Mouse (Mus musculus) midbrain, embryonic 10.5 days (tissue): ENCODE data around the gene Ess2. TPM values are rescaled to one million over a fixed set of nuclear protein-coding genes. Genes with fewer than 3 reads are reported as not detected.

Source experiments
- DNase-seq: peaks from one replicate; pipeline ENCODE4 v3.0.0-alpha.2; 2017; ENCODE audit warnings: low spot score
- H3K27ac ChIP-seq: fragments of 300-500 bp; sonication (generic); replicated peaks from 2 replicates; pipeline ENCODE4 v1.5.1; 2016; ENCODE audit warnings: mild to moderate bottlenecking
- H3K27me3 ChIP-seq: fragments of 300-500 bp; sonication (generic); 2 replicates; pipeline ENCODE4 v1.6.1; 2016; ENCODE audit warnings: low read depth, mild to moderate bottlenecking; ENCODE audit not compliant: poor library complexity, severe bottlenecking
- H3K36me3 ChIP-seq: fragments of 300-500 bp; sonication (generic); 2 replicates; pipeline ENCODE4 v1.6.1; 2016; ENCODE audit warnings: mild to moderate bottlenecking, moderate library complexity
- H3K4me1 ChIP-seq: fragments of 300-500 bp; sonication (generic); 2 replicates; pipeline ENCODE4 v1.6.1; 2016
- H3K4me3 ChIP-seq: fragments of 300-500 bp; sonication (generic); 2 replicates; pipeline ENCODE4 v1.5.1; 2016; ENCODE audit warnings: mild to moderate bottlenecking, moderate library complexity
- H3K9me3 ChIP-seq: fragments of 300-500 bp; sonication (generic); replicated peaks from 2 replicates; pipeline ENCODE4 v1.6.1; 2016; ENCODE audit warnings: mild to moderate bottlenecking
- WGBS: fragments of 180-500 bp; shearing (Covaris S2); methylation state at CpG from one replicate; pipeline ENCODE4 v1.1.7; 2016; 5-methylcytosine and 5-hydroxymethylcytosine counted together
- polyA plus RNA-seq: library from polyadenylated mRNA; unstranded; fragments of >200 nt; fragmentation: Nextera tagmentation; extraction: Ambion mirVana; gene quantifications from 2 replicates; pipeline ENCODE4 v1.2.1, GENCODE M21; 2016

The Ess2 gene
- polyA plus RNA-seq, 1 experiment from 2014 or later: 51.9 TPM

GRCm38 (mm10) chr16:17898462-17898861 lies 12.7 kb downstream of the Ess2 start, which contains the start of the genes Dgcr2 and Tssk2:
Gene Dgcr2 (minus strand): TSS chr16:17898562.
Gene Tssk2 (plus strand): TSS chr16:17898637.
- H3K36me3 ChIP-seq: peaks cover 56% of the 10 kb centered on the region
- H3K4me3 ChIP-seq: no peak within 1 kb of the TSS
- no peaks in the 10 kb centered on the region for H3K4me1 ChIP-seq
- DNase-seq: no peak
- no peak within 1 kb of the TSS for H3K27ac ChIP-seq
- 94% methylated on average over 14 of the region's 14 CpGs for WGBS
- no peaks in the 10 kb centered on the region for H3K9me3 ChIP-seq
- H3K27me3 ChIP-seq: no peaks in the 10 kb centered on the region

- no peak for DNase-seq
- H3K27me3 ChIP-seq: no peaks in the 10 kb centered on the region
- H3K4me1 ChIP-seq: peaks cover 9% of the 10 kb centered on the region
- no peaks in the 10 kb centered on the region for H3K9me3 ChIP-seq
- peaks cover 32% of the 10 kb centered on the region for H3K36me3 ChIP-seq
- no peak overlapping the region for H3K4me3 ChIP-seq
- no peak overlapping the region for H3K27ac ChIP-seq
Observed at GRCm38 (mm10) chr16:17896091-17896490, 15.1 kb downstream of the Ess2 start.

- H3K4me1 ChIP-seq: peaks cover 24% of the 10 kb centered on the region
- WGBS: 88% methylated on average over 2 of the region's 2 CpGs
Observed at GRCm38 (mm10) chr16:17893923-17894322, 17.2 kb downstream of the Ess2 start, which contains the start of gene Tssk1. Gene Tssk1 (plus strand): TSS chr16:17894223.

GRCm38 (mm10) chr16:17892606-17893005 lies 18.5 kb downstream of the Ess2 start:
- 82% methylated on average over 3 of the region's 3 CpGs for WGBS
- Histone ChIP-seq H3K9me3 (no peaks in the 10 kb centered on the region), H3K27ac (no peak overlapping the region), H3K4me1 (peaks cover 24% of the 10 kb centered on the region), H3K27me3 (no peaks in the 10 kb centered on the region), H3K4me3 (no peak overlapping the region), H3K36me3 (peaks cover 5% of the 10 kb centered on the region)
- no peak for DNase-seq

More at GRCm38 (mm10) chr16:17893923-17894322, 17.2 kb downstream of the Ess2 start, which contains the start of gene Tssk1:
- no peak for DNase-seq
- Histone ChIP-seq H3K9me3 (no peaks in the 10 kb centered on the region), H3K27ac (no peak within 1 kb of the TSS), H3K27me3 (no peaks in the 10 kb centered on the region), H3K4me3 (no peak within 1 kb of the TSS), H3K36me3 (peaks cover 15% of the 10 kb centered on the region)

GRCm38 (mm10) chr16:17891567-17891959 lies 19.6 kb downstream of the Ess2 start, which contains the start of gene Gm20518:
Gene Gm20518 (minus strand): TSS chr16:17891671.
- no peaks in the 10 kb centered on the region for H3K9me3 ChIP-seq
- H3K4me1 ChIP-seq: peaks cover 27% of the 10 kb centered on the region
- no peaks in the 10 kb centered on the region for H3K27me3 ChIP-seq
- peak within 1 kb of the TSS; percentile 98 for H3K27ac ChIP-seq
- peaks cover 5% of the 10 kb centered on the region for H3K36me3 ChIP-seq
- WGBS: under 1% methylated on average over 38 of the region's 38 CpGs
- H3K4me3 ChIP-seq: peak within 1 kb of the TSS; percentile 91
- peak; percentile 100 for DNase-seq

- Histone ChIP-seq H3K36me3 (peaks cover 7% of the 10 kb centered on the region), H3K4me1 (peaks cover 28% of the 10 kb centered on the region), H3K27me3 (no peaks in the 10 kb centered on the region), H3K27ac (peak overlapping the region; percentile 98), H3K4me3 (peak overlapping the region; percentile 91), H3K9me3 (no peaks in the 10 kb centered on the region)
- no peak for DNase-seq
- WGBS: under 1% methylated on average over 44 of the region's 44 CpGs
Observed at GRCm38 (mm10) chr16:17890917-17891566, 20.1 kb downstream of the Ess2 start.

- peaks cover 14% of the 10 kb centered on the region for H3K36me3 ChIP-seq
- WGBS: 61% methylated on average over 2 of the region's 2 CpGs
- H3K9me3 ChIP-seq: no peaks in the 10 kb centered on the region
- H3K4me1 ChIP-seq: peaks cover 30% of the 10 kb centered on the region
- H3K27ac ChIP-seq: peak overlapping the region; percentile 98
- no peaks in the 10 kb centered on the region for H3K27me3 ChIP-seq
- H3K4me3 ChIP-seq: peak overlapping the region; percentile 91
- DNase-seq: no peak
Observed at GRCm38 (mm10) chr16:17890342-17890727, 20.8 kb downstream of the Ess2 start.

GRCm38 (mm10) chr16:17889689-17890341 lies 21.3 kb downstream of the Ess2 start:
- peak overlapping the region; percentile 91 for H3K4me3 ChIP-seq
- 92% methylated on average over 6 of the region's 6 CpGs for WGBS
- H3K9me3 ChIP-seq: no peaks in the 10 kb centered on the region
- peaks cover 30% of the 10 kb centered on the region for H3K4me1 ChIP-seq
- no peak overlapping the region for H3K27ac ChIP-seq
- DNase-seq: no peak
- peaks cover 19% of the 10 kb centered on the region for H3K36me3 ChIP-seq
- no peaks in the 10 kb centered on the region for H3K27me3 ChIP-seq

GRCm38 (mm10) chr16:17884116-17884515 lies 27.0 kb downstream of the Ess2 start:
- no peak overlapping the region for H3K4me3 ChIP-seq
- WGBS: 88% methylated on average over 6 of the region's 6 CpGs
- H3K27me3 ChIP-seq: no peaks in the 10 kb centered on the region
- DNase-seq: no peak
- peaks cover 59% of the 10 kb centered on the region for H3K36me3 ChIP-seq
- no peaks in the 10 kb centered on the region for H3K9me3 ChIP-seq
- no peak overlapping the region for H3K27ac ChIP-seq
- peaks cover 6% of the 10 kb centered on the region; the same call in 1 of the 2 replicates for H3K4me1 ChIP-seq

- Histone ChIP-seq H3K9me3 (no peaks in the 10 kb centered on the region), H3K27me3 (no peaks in the 10 kb centered on the region), H3K36me3 (peaks cover 78% of the 10 kb centered on the region), H3K4me1 (peaks cover 6% of the 10 kb centered on the region; the same call in 1 of the 2 replicates), H3K27ac (no peak overlapping the region), H3K4me3 (no peak overlapping the region)
- no peak for DNase-seq
Observed at GRCm38 (mm10) chr16:17882196-17882595, 29.0 kb downstream of the Ess2 start.

GRCm38 (mm10) chr16:17879571-17879970 lies 31.6 kb downstream of the Ess2 start:
- Histone ChIP-seq H3K9me3 (no peaks in the 10 kb centered on the region), H3K4me1 (no peaks in the 10 kb centered on the region), H3K4me3 (no peak overlapping the region), H3K27me3 (no peaks in the 10 kb centered on the region), H3K36me3 (peaks cover 73% of the 10 kb centered on the region), H3K27ac (no peak overlapping the region)
- no peak for DNase-seq
- 95% methylated on average over 4 of the region's 4 CpGs for WGBS

GRCm38 (mm10) chr16:17876096-17876495 lies 35.1 kb downstream of the Ess2 start:
- H3K4me1 ChIP-seq: no peaks in the 10 kb centered on the region
- H3K27me3 ChIP-seq: no peaks in the 10 kb centered on the region
- DNase-seq: no peak
- no peak overlapping the region for H3K27ac ChIP-seq
- no peaks in the 10 kb centered on the region for H3K9me3 ChIP-seq
- H3K36me3 ChIP-seq: peaks cover 65% of the 10 kb centered on the region
- no peak overlapping the region for H3K4me3 ChIP-seq
- WGBS: 93% methylated on average over 1 of the region's 1 CpGs

GRCm38 (mm10) chr16:17875174-17875573 lies 36.0 kb downstream of the Ess2 start:
- 88% methylated on average over 4 of the region's 4 CpGs for WGBS
- no peak overlapping the region for H3K4me3 ChIP-seq
- H3K36me3 ChIP-seq: peaks cover 74% of the 10 kb centered on the region
- H3K27me3 ChIP-seq: no peaks in the 10 kb centered on the region
- no peaks in the 10 kb centered on the region for H3K4me1 ChIP-seq
- no peaks in the 10 kb centered on the region for H3K9me3 ChIP-seq
- H3K27ac ChIP-seq: no peak overlapping the region
- DNase-seq: no peak
